Mouse (Mus musculus): ENCODE results near the gene Gm11172. TPM values are rescaled to one million over a fixed set of nuclear protein-coding genes. Genes with fewer than 3 reads are reported as not detected.
"Not testable (repeated sequence)": the region's sequence is repeated elsewhere in the genome, so short reads cannot be mapped to it uniquely, and the experiment has no call there.

Gene Gm11172
- total RNA-seq, 2 experiments from 2014 or later: not detected

DNA sequence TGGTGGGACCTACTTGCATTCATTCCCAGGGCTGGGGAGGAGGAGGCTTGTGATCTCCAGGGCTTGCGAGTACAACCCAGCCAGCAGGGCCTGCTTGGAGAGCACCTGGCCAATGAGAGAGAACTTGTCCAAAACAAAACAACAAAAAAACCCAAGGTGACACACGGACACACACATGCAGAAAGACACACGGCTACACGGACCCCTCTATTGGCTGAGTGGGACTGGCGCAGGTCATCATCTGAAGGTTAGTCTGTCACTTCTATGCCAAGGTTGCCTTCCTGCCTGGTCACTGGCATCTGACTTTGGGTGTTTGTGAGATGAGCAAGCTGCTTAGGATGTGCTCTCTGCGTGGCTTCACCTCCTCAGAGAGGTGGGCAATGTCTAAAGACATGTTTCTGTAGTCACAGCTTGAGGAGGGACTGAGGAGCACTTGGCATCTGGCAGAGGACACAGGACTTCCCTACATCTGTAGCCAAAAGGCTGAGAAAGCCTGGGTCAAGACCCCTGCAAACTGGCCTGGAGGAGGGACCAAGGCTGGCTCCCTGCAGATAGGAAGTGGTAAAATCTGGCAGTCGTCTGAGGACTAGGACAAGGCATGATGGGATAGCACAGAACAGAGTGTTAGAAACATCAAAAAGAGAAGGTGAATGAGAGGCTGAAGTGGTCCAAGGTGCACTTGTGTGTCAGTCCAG lies 15.2 kb downstream of the Gm11172 start:
- ATAC-seq (ENCODE audit: poor library complexity, severe bottlenecking): no peak

DNA sequence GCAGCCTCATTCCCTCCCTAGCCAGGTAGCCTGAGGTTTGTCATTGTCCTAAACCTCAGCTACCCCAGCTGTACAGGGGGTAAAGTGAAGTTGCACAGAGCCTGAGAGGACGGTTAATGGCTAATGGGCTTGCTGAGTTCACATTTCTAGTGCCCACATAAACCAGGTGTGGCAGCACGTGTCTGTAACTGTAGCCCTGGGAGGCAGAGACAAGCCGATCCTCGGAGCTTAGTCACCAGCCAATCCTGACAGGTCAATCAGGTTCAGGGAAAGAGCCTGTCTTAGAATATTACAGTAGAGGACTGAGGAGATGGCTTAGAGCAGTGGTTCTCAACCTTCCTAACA lies 15.7 kb downstream of the Gm11172 start:
- ATAC-seq (ENCODE audit: poor library complexity, severe bottlenecking): no peak

DNA sequence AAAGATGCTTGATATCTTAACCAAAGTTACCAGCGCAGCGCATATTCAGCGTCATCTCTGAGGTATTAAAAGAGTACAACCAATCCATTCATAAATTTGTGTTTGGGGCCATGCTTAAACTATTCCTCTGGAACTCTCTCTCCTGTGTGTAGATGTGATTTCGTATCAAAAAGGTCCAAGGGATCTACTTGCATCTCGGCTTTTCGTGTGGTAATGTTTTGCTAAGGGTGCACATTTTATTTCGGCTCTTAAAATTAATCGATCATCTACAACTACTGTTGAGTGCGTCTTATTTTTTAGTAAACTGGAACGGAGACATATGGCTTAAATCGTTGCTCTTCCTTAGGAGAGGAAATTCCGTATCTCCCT lies 21.8 kb downstream of the Gm11172 start:
- no peak for ATAC-seq (ENCODE audit: poor library complexity, severe bottlenecking)

DNA sequence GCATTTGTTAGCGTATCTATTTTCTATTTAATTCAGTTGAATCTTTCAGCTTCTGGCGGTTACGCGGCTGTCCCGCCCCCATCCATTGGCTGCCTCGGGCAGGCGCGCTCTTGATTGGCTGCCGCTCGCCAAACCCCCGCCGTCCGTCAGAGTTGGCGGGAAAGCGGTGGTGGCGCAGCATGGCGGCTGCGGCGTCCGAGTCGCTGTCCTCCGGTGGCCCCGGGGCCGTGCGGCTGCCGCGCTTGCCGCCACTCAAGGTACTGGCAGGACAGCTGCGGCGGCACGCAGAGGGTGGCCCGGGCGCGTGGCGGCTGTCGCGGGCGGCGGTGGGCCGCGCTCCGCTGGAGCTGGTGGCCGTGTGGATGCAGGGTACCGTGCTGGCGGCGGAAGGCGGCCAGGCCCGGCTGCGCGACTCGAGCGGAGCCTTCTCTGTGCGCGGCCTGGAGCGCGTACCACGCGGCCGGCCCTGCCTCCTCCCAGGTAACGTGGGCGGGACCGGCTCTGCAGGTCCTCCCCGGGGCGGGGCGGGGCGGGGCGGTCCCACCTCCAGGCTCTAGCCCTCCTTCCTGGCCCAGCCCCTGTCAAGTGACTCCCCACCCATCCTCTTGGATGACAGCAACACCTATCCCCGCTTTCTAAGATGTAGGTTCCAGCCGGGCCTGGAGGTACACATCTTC lies 22.3 kb downstream of the Gm11172 start, which contains the start of gene Rmi2:
Rmi2 (plus strand) TSS at position 149 of the 677 bp plus-strand sequence.
- ATAC-seq (ENCODE audit: poor library complexity, severe bottlenecking): peak; percentile 77

DNA sequence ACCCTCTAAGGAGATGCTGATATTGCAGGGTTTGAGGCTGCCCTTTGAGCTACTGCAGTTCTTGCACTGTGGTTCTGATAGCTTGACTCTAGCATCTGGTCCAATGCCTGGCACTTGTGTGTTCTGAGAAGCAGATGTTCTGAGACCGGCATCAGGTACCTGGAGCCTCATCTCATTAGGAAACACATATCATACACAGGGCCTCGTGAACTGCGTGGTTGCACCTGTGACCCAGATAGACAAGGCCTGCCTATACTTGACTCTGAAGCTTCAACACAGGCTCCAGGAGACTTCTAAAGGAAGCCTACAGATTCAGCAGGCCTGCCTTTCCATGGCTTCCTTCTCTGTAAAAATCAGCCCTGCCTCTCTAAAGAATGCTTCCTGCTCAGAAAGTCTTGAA lies 23.7 kb downstream of the Gm11172 start:
- ATAC-seq (ENCODE audit: poor library complexity, severe bottlenecking): no peak

DNA sequence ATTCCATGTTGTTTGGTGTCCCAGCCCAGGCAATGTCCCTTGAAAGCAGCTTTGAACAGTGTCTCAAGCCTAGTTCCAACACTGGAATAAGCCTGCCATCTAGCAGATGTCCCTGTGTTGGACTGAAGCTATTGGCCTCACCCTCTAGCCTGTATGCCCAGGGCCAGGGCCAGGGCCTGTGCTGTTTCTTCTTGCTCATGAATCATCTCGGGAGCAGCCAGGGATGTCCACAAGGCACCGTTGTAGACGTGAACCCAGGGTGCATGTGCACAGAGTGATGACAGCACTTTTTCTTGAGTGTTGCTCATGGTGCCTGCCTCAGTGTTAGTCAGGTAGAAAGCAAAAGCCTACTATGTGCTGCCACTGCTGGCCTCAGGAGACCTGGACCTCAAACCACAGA lies 24.5 kb downstream of the Gm11172 start:
- ATAC-seq (ENCODE audit: poor library complexity, severe bottlenecking): no peak

DNA sequence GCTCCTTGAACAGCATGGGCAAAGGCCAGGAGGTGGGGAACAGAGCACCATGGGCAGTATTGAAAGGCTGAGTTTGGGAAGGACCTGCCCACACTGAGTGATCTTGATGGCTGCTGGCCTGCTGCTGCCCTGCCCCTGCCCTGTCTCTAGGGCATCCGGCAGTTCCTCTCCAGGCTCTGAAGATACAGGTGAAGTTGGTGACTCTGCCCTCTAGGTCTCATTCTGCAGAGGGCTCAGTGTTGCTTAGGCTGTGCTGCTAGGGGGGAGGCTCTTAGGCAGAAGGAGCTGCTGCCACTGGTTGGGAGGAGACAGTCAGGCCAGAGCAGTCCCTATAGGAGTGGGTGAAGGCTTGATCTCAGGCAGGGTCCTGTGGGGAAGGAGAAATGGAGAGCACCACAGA lies 25.2 kb downstream of the Gm11172 start:
- peak; percentile 18 for ATAC-seq (ENCODE audit: poor library complexity, severe bottlenecking)

DNA sequence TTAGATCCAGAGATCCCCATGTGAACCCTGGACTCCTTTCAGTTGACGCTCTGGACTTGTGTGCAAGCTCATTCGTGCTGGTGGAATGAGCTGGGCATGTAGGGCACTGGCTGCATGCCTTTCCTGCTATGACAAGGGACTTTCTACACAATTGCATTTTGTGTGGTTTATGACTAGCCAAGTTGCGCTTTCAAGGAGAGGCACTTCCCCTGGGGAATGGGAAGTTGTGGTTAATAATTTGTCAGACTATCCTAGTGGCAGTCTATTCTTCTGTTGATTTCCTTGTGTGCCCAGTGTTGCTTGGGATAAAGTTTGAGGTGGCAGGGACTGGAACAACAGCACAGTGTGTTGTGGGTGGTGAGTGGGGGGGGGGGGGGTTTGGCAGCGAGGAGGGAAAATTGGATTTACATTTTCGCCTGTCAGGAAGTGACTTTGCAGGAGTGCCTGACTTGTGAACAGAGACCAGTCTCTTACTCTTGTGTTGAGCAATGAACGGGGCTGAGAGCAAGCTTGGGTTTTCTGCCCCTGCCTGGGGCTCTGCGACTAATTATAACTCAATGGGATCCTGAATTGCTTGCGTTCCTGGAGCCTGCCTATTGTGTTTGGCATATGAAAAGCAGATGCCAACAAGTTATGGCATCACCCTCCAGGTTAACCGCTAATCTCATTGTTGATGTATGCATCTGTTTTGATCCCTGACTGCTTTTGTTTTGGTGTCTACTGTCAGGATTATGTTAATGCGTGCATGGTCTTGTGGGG lies 26.0 kb downstream of the Gm11172 start:
- ATAC-seq (ENCODE audit: poor library complexity, severe bottlenecking): peak; percentile 80

DNA sequence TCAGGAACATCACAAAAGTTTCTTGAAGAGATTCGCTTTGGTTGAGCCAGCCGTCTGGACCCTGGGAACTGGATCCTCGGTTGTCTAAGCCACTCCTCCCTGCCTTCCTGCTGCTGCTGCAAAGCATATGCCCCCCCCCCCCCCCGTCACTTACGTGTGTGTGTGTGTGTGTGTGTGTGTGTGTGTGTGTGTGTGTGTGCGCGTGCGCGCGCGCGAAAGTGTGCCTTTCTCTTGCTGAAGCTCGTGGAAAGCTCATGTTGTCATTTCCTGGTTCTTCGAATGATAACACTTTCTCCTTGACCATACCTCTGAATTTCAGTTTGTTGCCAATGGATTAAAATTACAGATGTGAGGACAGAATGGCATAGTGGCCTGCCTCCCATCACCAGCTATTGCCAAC lies 27.3 kb downstream of the Gm11172 start:
- no peak for ATAC-seq (ENCODE audit: poor library complexity, severe bottlenecking)

DNA sequence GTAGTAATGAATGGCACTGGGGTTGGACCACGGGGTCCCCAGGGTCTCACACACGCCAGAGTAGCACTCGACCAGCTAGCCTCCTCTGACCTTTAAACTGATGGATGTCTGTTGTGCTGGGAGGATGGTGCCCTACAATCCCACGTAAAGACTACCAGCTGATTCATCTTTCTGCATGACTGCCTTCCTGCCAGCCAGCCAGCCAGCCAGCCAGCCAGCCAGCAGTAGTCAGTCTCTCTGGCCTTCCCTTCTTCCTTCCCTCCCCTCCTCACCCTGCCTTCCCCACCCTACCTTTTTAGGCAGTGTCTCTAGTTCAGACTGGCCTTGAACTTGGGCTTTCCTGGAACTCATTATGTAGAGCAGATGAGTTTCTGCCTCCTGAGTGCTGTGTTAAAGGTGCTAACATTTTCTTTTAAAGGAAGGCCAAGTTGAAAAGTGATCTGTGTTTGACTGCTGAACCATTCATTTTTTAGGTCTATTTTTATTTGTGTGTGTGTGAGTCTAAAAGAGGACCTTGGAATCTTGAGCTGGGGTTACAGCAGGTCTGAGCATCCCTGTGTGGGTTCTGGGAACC lies 29.7 kb downstream of the Gm11172 start:
- no peak for ATAC-seq (ENCODE audit: poor library complexity, severe bottlenecking)

DNA sequence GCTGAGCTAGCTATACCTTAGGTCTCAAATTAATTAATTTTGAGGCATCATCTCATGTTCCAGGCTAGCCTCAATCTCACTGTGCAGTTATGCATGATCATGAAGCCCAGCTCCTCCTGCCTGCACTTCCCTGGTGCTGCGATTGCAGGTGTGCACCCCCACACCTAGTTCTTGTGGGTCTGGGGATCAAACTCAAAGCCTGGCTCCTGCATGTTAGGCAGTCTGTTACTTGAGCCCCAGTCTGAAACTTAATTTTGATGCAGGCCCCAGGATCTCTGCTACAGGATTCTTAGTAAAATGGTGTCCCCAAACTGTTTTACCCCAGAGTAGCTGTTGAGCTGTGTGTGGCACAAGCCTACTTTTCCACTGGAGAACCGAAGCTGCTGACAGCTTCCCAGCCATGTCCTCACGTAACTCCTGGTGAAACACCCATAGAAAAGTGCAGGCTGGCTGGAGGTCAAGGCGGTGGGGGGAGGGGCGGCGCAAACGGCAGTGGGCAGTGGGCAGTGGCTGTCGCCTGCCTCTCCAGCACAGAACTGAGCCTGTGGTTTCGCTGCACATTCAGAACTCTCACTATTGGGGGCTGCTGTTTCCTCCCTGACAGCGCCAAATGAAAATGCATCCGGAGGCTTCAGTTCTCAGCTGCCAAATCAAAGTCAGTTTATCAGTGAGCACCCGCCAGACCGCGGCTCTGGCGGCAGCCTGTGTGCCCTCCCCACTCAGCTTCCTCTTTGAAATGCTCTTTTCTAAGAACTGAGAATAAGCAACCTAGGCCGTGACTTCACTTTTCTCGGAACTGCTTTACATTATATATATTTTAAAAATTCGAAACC lies 31.0 kb downstream of the Gm11172 start:
- ATAC-seq (ENCODE audit: poor library complexity, severe bottlenecking): peak; percentile 87

DNA sequence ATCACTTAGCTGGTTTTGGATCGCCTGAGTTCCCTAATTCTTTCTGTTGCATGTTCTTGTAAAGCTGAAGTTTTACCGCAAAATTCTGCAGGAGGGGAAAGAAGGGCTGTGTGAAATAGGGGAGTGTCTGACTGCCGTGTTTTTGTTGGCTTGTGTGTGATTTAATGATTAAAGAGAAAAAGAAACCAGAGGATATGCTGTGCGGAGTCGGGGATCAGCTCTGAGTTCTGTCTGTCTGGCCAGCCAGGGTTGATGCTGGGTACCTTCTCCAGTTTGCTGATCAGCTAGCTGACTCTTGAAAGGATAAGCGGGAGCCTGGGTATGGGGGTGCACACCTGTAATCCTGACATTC lies 31.6 kb downstream of the Gm11172 start:
- peak; percentile 50; the same call in 1 of the 2 replicates for ATAC-seq (ENCODE audit: poor library complexity, severe bottlenecking)

DNA sequence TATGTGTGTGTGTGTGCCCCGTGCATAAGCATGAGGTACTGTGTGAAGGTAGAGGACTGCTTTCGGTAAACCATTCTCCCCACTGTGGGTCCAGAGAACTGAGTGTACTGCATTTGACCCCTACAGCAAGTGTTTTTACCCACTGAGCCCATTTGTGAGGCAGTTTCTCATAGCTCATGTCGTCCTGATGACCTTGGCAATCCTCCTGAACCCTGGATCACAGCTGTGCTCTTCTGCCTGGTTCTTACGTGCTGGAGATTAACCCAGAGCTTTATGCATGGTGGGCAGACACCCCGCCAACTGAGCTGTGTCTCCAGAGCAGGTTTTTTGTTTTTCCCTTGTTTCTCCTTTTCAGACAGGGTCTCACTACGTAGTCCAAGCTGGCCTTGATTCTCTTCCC lies 33.2 kb downstream of the Gm11172 start:
- ATAC-seq (ENCODE audit: poor library complexity, severe bottlenecking): no peak

DNA sequence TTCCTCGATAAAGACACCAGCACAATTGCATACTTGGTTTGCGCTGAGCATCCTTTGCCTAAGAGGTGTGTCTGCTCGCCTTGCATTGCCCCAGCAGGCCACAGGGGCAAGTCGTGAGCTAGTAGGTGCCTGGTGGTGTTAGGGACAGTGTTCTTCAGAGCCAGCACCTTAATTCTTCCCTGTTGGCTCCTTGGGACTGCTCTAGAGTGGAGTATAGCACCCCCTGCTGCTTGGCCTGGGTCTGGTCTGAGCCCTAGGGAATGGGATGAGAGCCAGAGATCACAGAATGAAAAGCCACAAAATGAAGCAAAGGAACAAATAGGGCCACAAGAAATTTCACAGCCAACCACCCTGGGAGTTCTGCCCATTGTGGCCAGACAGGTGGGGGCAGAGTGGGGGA lies 33.8 kb downstream of the Gm11172 start:
- peak; percentile 71 for ATAC-seq (ENCODE audit: poor library complexity, severe bottlenecking)

DNA sequence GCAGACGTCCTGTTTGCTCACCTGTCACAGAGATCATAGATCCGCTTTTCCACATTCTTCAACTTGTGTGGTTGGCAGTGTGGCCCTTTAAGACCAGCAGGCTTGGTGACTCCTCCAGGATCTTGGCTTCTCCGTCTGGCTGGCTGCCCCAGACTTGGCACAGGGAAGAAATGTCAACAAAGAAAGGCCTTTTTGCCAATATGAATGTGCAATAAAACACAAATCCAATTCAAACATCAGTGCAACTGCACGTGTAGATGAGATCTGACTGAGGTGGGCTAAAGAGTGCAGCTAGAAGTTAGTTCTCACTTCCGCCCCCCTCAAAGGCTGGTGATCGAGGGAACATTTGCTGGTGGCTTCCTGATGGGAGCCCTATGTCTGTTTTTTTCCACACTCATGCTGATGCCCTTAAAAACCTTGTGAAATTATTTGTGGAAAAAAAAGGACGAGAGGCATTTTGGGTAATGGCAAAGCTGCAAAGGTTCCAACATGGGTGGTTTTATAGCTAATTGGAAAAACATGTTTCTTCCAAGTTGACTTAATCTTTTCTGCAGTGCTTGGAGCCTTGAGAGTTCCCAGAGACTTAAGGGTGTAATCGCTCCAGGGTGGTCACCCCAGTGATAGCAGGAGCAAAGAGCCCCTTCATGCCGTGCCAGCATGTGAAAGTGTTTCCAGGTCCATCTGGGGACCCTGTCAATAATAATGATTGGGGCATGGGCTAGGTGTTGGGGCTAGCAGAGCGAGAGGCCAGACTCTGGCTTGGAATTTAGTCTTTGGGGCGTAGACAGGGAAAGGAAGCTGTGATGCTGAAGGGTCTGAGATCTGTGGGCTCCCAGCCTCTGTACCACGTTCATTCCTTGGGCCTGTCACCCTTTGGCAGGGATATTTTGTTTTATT lies 37.5 kb downstream of the Gm11172 start:
- ATAC-seq (ENCODE audit: poor library complexity, severe bottlenecking): no peak

DNA sequence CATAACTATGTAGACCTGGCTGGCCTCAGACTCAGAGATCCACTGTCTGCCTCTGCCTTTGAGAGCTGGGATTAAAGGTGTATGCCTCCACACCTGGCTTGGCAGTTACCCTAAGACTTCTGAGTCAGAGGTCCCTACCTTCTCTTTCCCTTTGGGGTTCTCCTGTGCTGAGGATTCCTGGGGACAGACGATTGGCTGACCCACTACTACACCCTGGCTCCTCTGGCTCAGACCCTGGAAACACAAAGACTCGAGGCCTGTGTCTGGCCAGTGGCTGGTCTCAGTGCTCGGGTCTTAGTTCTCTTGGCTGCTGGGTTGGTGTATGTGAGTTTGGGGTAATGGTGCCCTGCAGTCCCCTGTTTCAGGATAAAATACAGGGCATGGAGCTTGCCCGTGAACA lies 38.2 kb downstream of the Gm11172 start:
- ATAC-seq (ENCODE audit: poor library complexity, severe bottlenecking): no peak

DNA sequence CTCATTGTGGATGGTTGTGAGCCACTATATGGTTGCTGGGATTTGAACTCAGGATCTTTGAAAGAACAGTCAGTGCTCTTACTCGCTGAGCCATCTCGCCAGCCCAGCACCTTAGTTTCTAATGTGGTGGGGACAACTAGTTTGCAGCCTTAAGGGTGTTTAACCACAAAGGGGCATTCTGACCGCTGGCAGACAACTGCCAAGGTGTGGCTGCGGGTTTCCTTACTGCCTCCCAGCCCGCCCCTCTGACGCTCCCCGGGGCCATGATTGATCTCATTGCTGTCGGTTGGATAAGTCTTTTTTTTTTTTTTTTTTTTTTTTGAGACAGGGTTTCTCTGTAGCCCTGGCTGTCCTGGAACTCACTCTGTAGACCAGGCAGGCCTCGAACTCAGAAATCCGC lies 39.5 kb downstream of the Gm11172 start:
- ATAC-seq (ENCODE audit: poor library complexity, severe bottlenecking): not testable (repeated sequence)

DNA sequence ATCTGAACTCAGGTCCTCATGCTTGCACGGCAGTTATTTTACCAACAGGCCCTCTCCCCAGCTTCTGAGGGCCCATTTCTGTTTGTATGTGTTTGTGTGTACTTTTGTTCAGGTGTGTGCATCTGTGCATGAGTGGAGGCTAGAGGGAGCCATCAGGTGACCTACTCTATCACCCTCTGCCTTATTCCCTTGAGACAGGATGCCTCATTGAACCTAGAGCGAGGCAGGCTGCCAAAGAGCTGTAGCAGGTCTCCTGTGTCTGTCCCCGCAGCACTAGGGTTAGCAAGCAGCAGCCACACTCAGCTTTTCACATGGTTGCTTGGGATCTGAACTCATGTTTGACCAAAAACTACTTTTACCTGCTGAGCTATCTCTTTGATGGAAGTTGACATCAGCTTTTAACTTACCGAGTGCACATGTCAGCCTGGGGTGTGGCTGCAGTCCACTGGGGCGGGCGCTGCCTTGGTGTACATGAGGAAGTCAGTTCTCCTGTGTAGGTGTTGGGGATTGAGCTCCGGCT lies 47.1 kb downstream of the Gm11172 start:
- ATAC-seq (ENCODE audit: poor library complexity, severe bottlenecking): no peak

DNA sequence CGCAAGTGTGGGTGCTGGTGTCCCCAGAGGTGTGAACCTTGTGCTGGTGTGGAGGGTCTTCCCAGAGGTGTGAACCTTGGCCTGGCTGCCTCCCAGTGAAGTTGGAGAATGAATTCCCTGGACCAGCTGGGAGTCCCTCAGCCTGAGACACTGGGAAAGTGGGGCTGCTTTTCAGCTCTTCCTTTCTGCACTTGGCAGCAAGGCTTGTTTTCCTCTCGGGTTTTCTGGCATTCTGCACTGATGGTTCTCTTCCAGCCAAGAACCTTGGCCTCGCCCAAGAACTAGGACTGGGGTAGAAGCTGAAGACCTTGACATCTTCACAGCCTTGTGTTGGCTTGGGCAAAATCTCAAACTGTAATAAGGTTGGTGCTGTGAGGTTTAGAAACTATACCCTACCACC lies 48.7 kb downstream of the Gm11172 start:
- no peak for ATAC-seq (ENCODE audit: poor library complexity, severe bottlenecking)
